Mouse (Mus musculus) activated CD4-positive, CD25-positive, alpha-beta regulatory T cell, adult 4 months (primary cell): ENCODE measurements around the gene Sgsm3. TPM values are rescaled to one million over a fixed set of nuclear protein-coding genes. Genes with fewer than 3 reads are reported as not detected.

Experiments used
- polyA plus RNA-seq, 2 experiments: library from polyadenylated mRNA; unstranded; fragments of 100-300 nt; shearing (Covaris generic); gene quantifications; one replicate each; pipeline ENCODE4 v1.2.1; 2017

Gene Sgsm3
- polyA plus RNA-seq, 2 experiments from 2014 or later = 1.5 to 6.3 TPM

Other genes with a start within 250 kb of the Sgsm3 start
- gene Adsl, start 29.3 kb upstream of the Sgsm3 start, polyA plus RNA-seq = 100 to 1,000 TPM in 1 of 2 experiments, 10 to 100 TPM in 1; 98.5 to 114 TPM
- gene Mrtfa, start 213.0 kb downstream of the Sgsm3 start, polyA plus RNA-seq = 10 to 100 TPM; 45.2 to 54.3 TPM